Mouse (Mus musculus) embryonic fibroblast, embryonic 13.5 days (primary cell): ENCODE results near the gene Zic1.

ENCODE experiments used
- CTCF ChIP-seq: IDR thresholded peaks from 2 replicates; pipeline ENCODE4 v1.5.1; 2011; ENCODE audit warnings: mild to moderate bottlenecking, control low read depth, low read length, moderate library complexity, borderline replicate concordance; ENCODE audit not compliant: insufficient read depth
- POLR2A ChIP-seq: IDR thresholded peaks from 2 replicates; pipeline ENCODE4 v1.6.1; 2011; ENCODE audit warnings: low read depth, mild to moderate bottlenecking, control low read depth, low read length, moderate library complexity

DNA sequence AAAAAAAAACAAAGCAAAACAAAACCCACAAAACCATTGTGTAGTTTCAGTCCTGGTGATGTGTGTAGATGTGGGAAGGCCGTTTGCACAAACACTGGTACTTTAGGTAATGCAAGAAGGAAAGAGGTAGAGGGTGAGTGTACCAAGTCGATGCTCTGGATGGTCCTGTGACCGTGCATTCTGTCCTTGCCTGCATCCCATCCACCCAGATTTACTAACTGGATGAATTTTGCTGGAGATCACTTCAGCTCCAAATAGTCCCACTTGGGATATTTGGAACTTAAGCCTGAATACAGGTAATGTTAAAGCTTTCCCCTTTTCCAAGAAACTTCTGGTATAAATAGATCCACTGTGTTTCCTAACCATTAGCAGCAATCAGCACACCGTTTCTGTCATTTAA is 22.6 kb upstream of the Zic1 start:
- TF ChIP-seq POLR2A = no peak
- no peak for TF ChIP-seq CTCF
